Mouse (Mus musculus): ENCODE results near the gene Klra1.
"Not testable (repeated sequence)": the region's sequence is repeated elsewhere in the genome, so short reads cannot be mapped to it uniquely, and the experiment has no call there.

Klra1 gene

DNA sequence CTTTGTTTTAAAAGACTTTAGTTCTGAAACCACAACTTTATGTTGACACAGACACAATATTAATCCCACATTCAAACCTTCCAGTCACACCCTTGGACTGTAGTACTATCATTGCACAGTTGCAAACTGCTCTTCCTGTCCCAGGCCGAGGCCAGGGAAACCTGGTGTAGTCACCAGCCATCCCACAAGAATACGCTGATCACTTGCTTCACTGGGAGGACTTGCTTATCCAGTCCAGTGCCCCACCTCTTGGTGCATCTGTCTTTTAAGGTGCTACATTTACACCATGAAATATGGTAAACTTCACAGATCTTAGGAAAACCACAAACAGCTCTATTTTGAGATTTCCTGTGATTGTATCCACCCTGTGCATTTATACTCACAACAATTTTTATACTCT is at the start of gene Klra1:
Gene Klra1, minus strand, starts transcription at position 125 of the 400 bp plus-strand sequence.
- no peak for DNase-seq

DNA sequence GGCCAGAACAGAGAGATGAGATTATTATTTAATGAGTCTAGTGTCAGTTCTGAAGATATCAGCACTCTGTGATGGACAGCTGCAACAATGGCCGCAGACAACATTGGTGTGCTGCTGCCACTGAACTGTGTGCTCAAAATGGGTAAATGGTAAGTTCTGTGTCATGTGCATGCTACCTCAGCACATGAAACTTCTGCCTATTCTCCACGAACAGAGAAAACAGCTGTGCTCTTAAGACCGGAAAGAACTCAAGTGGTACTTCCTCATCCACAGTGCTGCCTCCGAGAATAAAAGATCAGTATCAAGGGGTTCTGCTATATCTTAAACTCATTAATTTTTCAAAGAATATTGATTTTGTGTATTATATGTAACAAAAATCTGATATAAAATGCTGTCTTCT is 42.8 kb upstream of the Klra1 start:
- DNase-seq, result no peak

DNA sequence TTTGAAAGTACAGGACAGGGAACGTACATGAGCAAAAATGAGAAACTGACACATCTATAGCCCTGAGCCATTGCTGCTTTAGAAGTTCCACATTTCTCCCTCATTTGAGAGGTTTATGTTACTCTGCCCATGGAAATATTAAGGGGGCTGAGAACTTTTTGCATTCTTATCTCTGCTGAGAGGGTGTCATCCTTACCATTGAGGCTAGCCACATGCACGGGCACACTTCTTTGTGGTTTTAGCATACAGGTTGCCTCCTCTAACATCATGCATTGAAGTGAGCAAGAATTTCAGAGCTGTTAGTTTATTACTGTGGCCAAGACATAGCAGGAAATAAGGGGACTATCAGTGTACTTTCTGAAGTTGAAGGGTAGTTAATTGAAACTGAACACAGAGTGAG is 32.5 kb upstream of the Klra1 start:
- DNase-seq, result no peak

DNA sequence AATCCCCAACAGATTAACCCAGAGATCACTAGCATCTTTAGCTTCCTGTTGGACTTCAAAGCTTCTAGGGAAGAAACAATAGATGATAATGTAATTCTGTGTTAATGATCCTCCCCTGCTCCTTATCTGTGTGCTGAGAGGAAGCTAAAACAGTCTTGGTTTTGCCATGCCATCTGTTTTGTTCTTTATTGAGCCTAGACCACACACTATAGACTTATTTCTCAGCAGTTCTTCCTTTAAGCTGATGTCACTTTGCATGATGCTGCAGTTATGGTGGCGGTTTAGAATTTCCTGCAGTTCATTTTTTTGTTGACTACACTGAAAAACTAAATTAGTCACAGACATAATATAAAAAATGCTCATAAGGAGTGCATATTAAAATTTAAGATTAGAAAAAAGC is 18.2 kb upstream of the Klra1 start:
- DNase-seq, result no peak

GRCm38 (mm10) chr6:130385803-130386202 is 871 bp downstream of the Klra1 start:
- DNase-seq, result no peak

GRCm38 (mm10) chr6:130382375-130382774 is 4.3 kb downstream of the Klra1 start:
- no peak for DNase-seq

GRCm38 (mm10) chr6:130345381-130345780 is 41.3 kb downstream of the Klra1 start:
- DNase-seq, result not testable (repeated sequence)

DNA sequence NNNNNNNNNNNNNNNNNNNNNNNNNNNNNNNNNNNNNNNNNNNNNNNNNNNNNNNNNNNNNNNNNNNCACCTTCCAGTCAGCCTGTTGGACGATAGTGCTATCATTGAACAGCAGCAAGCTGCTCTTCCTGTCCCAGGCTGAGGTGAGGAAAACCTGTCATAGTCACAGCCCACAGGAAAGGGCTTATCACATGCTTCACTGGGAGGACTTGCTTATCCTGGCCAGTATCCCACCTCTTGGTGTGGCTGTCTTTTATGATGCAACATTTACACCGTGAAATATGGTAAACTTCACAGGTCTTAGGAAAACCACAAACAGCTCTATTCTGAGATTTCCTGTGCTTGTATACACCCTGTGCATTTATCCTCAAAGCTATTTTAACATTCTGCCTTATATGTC is 44.7 kb downstream of the Klra1 start:
- not testable (repeated sequence) for DNase-seq

DNA sequence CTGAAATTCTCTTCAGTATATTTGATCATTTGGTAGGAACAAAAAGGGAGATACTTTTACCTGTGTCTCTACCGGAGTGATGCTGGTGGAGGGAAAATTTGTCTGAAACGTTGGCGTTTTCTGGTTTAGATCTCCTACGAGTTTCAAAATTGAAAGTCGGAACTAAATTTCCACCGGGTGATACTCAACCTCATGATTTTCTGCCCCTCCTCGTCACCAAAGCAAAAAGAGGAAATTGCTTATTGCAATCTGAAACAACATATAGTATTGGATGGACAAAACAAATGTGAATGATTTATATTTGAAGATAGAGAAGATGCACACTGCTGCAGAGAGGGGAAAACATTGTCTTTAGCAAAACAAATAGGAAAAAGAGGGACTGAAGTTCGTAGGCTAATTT is 49.3 kb downstream of the Klra1 start, which contains the start of gene Klra3:
Gene Klra3, minus strand, starts transcription at position 164 of the 400 bp plus-strand sequence.
- no peak for DNase-seq

Measured in cerebellum, adult 11 months (tissue).